Mouse (Mus musculus): Measurements from ENCODE around the gene Ccdc130.
A peak's percentile ranks its signal among the peaks of the same experiment; 100 is the strongest.

Ccdc130 gene

DNA sequence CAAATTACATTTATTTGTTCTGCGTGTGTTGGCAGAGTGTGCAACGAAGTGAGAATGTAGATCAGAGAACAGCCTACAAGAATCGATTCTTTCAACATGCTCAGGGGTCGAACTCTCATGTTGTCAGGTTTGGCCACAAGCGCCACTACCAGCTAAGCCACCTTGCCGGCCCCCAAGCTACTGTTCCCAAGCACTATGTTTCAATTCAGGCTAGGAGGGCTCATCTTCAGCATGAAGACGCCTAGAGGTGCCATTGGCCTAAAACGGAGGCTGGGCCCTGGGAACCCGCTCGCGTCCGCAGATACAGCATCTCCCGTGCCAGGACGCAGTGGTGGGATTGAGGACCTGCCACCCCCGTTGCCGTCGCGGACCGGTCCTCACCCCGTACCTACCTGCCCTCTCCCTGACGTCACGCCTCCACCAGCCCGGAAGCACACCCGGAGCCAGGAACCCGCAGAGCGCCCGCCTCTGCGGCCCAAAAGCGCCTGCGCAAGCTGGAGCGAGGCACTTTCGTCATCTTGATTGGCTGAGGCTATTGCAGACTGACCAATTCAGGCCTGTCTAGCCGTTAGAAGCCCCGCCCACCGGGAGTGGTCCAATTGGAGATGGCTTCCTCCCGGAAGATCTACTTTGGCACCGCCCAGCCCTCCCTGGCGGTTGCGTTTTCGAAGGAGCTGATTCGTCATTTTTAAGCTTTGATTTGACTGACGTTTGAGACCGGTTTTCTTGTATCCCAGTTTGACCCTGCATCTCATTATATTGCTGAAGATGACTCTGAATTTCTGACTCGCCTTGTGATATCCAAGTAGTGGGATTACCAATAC lies at the start of gene Ccdc130:
Gene Ccdc130 (minus strand): TSS at position 431 of the 824 bp plus-strand sequence.
- peak; percentile 100 for DNase-seq (ENCODE audit: low read depth)

- DNase-seq (ENCODE audit: low read depth): peak; percentile 55
These were observed 38.2 kb upstream of the Ccdc130 start for GRCm38 (mm10) chr8:84308376-84308775.

DNA sequence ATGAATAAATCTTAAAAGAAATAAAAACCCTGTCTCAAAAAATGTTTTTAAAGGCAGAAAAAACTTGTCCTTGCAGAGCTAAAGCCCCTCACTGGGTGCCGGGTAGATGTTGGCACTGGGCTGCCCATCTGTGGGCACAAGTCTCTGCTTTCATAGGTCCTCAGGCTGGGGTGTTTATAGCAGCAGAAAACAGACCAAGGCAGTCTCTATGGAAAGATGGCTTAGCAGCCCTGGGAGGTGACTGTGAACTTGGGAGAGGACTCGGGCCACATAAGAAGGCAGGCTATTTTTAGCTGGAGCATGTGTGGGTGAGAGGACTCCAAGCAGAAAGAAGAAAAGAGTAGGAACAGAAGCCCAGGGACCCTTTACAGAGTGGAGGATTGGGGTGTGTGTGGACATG lies 33.8 kb upstream of the Ccdc130 start:
- DNase-seq (ENCODE audit: low read depth): no peak

- DNase-seq (ENCODE audit: low read depth): no peak
These were observed 27.0 kb upstream of the Ccdc130 start for GRCm38 (mm10) chr8:84297029-84297785.

- peak; percentile 92 for DNase-seq (ENCODE audit: low read depth)
These were observed 21.5 kb upstream of the Ccdc130 start for GRCm38 (mm10) chr8:84291688-84292087.

DNA sequence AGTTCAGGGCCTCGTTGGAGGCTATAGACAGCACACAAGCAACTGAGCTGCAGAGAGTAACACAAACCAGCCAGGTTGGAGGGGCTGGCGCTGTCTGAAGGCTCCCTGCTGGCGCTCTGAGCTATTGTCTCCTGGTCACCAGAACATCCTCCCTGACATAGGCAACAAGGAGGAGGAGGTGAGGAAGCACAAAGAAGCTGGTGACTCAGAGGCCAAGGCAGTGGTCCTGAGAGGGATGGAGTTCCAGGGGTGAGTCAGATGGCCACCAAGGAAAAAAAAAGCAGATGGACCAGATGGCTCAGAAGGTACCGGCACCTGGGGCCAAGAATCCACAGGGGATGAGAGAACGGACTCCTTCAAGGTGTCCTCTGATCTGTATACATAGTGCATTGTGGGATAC lies 20.9 kb upstream of the Ccdc130 start:
- peak; percentile 36 for DNase-seq (ENCODE audit: low read depth)

GRCm38 (mm10) chr8:84288892-84289291 lies 18.7 kb upstream of the Ccdc130 start:
- peak; percentile 69 for DNase-seq (ENCODE audit: low read depth)

DNA sequence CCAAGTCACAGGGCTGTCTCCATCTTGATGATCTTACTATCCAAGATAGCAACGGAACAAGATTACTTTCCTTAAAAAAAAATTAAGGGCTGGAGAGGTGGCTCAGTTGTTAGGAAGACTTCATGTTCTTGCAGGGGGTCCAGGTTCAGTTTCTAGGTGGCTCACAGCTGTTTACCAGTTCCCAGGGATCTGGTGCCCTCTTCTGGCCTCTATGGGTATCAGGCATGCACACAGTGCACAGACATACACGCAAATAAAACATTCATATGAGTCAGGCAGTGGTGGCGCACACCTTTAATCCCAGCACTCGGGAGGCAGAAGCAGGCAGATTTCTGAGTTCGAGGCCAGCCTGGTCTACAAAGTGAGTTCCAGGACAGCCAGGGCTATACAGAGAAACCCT lies 15.5 kb upstream of the Ccdc130 start:
- peak; percentile 79 for DNase-seq (ENCODE audit: low read depth)

- DNase-seq (ENCODE audit: low read depth): peak; percentile 82
These were observed 14.5 kb upstream of the Ccdc130 start for GRCm38 (mm10) chr8:84284608-84285063.

DNA sequence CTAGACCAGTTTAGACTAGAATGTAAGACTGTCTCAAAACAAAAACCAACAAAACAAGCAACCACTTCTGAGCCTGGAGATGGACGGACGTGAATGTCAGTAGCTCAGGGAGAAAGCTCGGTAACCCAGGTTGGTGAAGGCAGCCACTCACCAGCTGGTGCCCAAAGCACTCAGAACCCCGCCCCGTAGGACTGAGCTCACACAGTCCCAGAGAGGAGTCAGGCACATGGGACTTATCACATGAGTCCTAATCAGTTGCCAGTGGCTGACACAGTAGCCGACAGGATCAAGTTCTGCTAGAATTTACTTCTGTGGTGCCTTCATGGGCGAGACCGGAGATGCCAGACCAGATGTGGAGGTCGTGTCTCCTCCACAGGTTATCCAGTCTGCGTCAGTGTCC lies 10.6 kb upstream of the Ccdc130 start:
- no peak for DNase-seq (ENCODE audit: low read depth)

DNA sequence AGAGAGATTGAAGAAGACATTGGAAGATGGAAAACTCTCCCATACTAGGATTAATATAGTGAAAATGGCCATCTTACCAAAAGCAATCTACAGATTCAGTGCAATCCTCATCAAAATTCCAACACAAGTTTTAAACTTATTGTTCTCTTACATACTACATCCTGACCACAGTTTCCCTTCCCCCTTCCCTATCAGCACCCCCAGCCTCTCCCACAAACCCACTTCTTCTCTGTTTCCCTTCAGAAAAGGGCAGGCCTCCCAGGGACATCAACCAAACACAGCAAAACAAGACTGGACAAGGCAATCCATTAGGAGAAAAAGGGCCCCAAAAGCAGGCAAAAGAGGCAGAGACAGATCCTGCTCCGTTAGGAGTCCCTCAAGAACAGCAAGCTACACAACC lies 6.3 kb upstream of the Ccdc130 start:
- DNase-seq (ENCODE audit: low read depth): no peak

DNA sequence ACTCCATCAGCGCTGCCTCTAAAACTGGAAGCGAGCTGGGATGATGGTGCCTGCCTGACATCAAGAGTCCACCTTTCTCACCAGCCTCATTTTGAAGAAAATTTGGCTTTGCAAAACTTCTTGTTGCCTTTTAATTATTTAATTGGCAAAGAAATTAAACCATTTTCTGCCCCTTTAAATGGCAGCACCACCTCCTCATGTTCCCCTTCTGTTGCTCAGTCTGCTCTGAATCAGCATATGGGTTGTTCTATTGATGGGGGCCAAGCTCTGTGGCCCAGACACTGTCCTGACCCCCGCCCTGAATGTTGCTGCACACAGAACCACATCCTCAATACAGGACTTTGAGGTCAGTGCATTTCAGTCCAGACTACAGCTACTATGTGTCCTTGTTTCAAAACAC lies 3.8 kb upstream of the Ccdc130 start:
- DNase-seq (ENCODE audit: low read depth): no peak

DNA sequence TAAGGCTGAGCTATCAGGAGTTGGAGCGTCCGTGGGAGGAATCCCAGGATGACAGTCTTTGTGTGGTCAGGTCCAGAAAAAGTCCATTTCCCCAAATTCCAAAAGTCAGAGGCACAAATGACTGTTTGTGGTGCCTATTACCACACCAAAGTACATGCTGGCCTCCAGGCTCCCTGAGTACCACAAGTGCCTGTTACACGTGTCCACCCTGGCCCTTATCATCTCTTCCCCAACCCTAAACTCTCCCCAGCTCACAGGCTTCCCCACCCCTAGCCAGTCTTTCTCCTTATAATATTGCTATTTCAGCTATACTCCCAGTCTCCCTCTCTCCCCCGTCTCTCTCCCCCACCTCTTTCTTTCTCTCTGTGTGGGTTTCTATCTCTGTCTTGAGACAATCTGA lies 2.1 kb upstream of the Ccdc130 start:
- no peak for DNase-seq (ENCODE audit: low read depth)

GRCm38 (mm10) chr8:84261098-84261497 lies 9.1 kb downstream of the Ccdc130 start:
- DNase-seq (ENCODE audit: low read depth): no peak

DNA sequence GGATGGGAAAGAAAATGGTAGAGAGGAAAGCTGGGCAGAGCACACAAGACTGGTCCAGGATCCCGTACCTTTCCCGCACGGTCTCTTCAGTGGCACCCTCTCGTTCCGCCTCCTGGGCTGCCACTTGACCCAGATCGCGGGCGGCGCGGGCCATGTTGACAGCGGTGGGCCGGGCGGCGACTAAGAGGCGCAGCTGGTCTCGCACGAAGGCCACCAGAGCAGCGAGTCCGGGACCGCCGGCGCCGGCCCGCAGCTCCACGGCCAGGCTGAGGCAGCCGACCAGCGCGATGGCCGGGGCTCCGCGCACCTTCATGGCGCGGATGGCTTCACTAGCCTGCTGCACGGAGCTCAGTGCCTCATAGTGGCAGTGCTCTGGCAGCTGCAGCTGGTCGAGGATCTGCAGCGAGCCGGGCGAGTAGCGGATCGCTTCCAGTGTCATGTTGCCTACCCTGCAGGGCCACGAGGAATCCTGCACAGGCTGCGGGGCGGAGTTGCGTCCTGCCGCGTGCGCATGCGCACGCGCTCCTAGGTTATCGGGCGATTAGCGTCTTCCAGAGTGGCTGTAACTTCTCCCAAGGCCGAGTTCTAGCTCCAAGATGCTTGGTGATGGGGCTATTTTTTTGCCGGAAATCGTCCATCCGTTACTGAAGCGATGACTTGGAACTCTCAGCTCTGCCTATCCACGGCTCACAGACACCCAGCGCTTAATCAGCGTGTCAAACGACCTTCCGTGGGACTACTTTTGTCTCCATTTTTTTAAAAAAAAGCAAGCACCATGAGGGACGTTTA lies 13.2 kb downstream of the Ccdc130 start, which contains the start of gene Mri1:
Gene Mri1 (minus strand): TSS at position 505 of the 789 bp plus-strand sequence.
- peak; percentile 96 for DNase-seq (ENCODE audit: low read depth)

DNA sequence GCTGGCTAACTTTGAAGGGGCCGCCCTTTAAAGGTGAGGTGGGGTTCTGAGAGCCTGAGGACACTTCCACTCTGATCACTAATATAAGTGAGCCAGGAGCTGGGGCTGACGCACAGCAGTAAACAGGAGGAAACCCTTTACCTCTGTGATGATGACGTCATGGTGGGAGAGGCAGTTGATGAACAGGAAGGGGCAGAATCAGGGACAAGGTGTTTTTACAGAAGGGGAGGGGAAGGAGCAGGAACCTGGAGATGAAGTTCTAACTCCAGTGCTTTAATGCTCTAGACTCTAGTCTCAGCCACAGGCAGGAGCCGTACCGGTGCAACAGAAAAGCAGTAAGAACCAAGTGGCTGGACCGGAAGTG lies 13.7 kb downstream of the Ccdc130 start:
- peak; percentile 58 for DNase-seq (ENCODE audit: low read depth)

GRCm38 (mm10) chr8:84255858-84256257 lies 14.3 kb downstream of the Ccdc130 start:
- peak; percentile 22 for DNase-seq (ENCODE audit: low read depth)

DNA sequence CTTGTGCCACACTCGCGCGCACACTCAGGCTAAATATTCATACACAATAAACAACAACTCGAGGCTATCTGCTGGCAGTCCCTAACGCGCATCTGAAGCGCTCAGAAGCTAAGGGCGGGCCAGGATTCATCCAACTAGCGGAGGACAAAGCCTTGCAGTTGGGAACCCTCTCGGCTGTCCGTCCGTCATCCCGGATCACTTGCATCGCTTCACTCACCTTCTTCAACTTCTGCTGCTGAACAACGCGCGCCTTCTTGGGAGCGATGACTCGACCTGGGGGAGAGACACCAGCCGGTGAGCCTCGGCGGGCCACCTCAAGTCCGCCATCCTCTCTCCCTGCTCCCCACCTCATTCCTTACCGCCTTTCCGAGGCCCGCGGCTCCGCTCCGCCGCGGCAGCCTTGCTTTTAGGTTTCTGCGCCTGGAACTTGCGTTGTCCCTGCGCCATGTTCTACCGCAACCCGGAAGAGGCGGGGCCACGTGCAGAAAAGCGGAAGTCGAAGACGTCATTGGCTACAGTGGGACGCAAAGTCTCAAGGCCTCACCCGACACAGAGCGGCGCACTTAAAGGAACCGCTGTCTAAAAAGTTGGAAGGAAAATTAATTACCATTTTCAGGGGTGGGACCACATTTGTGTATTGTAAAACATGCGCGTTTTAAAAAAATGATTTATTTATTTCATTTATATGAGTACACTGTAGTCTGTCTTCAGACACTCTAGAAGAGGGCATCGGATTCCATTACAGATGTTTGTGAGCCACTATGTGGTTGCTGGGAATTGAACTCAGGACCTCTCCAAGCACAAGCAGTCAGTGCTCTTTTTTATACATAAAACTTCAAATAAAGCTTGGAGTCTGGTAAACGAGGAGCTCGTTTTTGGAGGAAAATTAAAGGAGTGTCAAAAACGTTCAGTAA lies 20.7 kb downstream of the Ccdc130 start, which contains the start of gene D8Ertd738e:
Gene D8Ertd738e (minus strand): TSS at position 463 of the 914 bp plus-strand sequence.
- DNase-seq (ENCODE audit: low read depth): peak; percentile 94

GRCm38 (mm10) chr8:84241821-84242220 lies 28.4 kb downstream of the Ccdc130 start:
- DNase-seq (ENCODE audit: low read depth): peak; percentile 33

DNA sequence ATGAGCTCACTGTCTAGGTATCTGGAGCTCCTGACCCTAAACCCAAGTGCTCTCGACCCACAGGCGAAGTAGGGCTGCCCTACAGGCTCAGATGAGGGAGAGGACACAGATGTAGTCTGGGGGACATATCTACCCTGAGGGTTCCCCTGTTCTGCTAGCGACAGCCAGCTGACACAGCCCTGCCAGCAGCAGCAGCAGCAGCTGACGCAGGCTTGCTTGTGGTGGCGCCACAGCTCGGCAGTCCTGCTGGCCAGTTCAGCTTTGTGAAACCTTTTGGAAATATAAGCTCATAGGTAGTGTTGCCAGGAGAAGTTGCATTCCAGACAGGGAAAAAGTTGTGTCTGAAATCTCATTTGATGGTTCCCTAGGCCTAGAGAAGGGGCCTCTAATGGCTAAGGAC lies 29.0 kb downstream of the Ccdc130 start:
- peak; percentile 20 for DNase-seq (ENCODE audit: low read depth)
